Mouse (Mus musculus) right cerebral cortex, postnatal 36 days (tissue): ENCODE measurements at regions not wholly inside any gene's neighbourhood (a gene's known extent, or its start where the extent isn't known, plus 50 kb on each side); places are given as distances from the start of the nearest gene placed in this dataset.

Source experiments
- DNase-seq, 2 experiments: peaks; one replicate each; pipeline ENCODE4 v3.0.0; 2022; ENCODE audit warnings: low spot score in 2 of 2, mixed read lengths in 1 of 2

DNA sequence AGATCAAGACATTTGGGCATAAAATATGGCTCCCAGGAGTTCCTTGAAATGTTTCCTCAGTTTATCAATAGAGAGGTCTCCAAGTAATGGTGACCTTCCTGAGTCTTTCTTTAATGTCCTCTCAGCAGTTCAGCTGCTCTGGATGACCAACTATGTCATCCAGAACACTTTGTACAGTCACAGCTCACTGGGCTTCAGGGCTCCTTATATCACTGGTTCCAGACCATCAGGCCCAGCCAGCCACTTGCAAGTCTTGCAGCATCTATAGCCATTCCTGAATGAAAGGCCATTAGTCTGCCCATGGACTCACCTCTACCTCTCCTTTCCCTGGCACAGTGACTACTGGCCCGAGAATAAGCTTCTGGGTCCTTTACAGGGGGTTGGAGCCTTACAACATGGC, 437.8 kb upstream of the Meis1 start:
- DNase-seq, result no peak

DNA sequence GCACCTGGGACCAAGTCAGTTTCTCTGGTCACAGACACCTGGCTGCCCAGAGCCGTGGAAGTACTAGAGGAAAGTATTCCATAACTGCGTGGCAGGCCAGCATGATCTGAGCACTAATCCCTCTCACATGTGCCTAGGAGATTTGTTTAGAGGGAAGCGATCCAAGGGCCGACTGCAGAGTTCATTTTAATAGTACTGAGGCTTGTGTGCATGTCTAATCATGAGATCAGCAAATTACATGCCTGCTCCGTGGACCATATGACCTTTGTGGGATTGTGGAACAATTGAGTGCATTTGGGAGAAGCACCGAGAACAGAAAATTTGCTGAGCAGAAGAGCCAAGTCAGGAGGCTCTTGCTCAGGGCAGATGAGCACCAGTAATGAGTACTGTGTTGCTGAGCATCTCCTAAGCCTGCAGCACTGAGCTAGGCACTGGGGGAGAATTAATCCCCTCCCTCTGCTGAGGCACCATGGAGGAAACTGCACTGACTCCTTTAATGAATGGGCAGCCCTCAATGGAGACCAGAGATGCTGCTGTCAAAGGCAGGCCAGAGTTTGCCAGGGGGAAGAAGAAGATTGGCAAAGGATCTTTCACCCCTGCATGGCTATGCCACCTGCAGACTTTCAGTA, 445.1 kb upstream of the Meis1 start:
- DNase-seq, result no peak

DNA sequence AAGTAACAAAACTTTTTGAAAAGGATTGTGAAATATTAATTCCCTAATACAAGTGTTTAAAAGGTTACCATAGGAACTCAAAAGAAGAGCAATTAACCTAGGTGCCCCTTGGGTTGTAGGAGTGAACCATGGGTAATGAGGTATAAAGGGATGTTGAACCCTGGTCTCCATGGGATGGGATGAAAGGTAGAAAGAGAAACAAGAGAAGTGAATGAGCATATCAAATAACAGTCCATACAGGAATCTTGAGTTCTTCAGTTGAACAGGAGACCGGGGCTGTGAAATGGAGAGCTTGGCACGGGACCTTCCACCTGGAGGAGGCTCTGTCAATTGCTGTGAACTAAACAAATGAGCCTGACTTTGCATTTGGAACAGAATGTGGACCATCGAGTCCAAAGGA, 449.6 kb upstream of the Meis1 start:
- no peak for DNase-seq

DNA sequence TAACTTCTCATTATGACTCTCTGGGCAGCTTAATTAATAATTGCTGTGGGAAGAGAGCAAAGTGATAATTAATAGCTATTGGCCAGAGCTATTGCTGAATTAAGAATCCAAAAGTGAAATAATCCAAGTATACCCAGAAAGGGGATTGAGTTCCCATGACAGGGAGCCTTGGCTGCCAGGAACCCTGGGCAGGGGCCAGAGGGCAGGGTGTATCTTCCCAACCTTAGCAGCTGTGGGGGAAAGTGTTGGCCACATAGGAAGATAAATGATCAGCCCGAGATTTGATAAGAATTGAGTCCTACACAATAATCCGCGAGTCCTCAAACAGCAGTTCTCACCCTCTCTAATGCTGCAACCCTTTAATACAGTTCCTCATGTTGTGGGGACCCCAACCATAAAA, 450.0 kb upstream of the Meis1 start:
- DNase-seq, result no peak

GRCm38 (mm10) chr11:19470648-19471341, 452.0 kb upstream of the Meis1 start:
- no peak for DNase-seq

DNA sequence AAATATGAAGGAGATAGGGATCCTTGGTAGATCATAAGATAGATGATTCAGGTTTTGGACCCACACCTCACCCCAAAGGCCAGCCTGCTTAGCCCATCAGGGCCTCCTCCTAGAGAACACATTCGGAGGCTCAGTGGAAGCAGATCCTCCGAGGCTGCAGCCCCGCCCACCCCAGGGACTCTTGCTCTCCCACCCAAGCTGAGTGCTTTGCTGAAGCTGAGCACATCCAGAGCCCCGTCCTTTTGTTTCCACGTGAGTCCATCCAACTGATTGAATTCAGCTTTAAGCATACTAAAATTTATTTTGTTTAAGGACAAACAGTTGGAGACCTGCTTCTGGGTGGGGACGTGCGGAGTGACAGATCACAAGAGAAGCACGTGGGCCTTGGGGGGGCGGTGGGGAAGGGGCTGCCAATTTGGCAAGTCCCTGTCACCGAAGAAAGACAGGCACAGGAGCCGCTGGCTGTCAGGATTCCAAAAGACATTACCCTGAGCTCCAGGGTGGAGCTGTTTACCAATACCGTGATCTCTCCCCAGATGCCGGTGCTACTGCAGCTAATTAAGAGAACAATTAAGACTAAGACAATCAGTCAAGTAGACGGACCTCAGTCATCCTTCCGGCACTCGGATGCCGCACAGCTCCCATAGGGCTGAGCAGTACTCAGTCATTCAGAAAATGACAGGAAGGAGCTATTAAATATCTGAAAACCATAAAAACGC, 448.9 kb upstream of the Spred2 start:
- no peak for DNase-seq

DNA sequence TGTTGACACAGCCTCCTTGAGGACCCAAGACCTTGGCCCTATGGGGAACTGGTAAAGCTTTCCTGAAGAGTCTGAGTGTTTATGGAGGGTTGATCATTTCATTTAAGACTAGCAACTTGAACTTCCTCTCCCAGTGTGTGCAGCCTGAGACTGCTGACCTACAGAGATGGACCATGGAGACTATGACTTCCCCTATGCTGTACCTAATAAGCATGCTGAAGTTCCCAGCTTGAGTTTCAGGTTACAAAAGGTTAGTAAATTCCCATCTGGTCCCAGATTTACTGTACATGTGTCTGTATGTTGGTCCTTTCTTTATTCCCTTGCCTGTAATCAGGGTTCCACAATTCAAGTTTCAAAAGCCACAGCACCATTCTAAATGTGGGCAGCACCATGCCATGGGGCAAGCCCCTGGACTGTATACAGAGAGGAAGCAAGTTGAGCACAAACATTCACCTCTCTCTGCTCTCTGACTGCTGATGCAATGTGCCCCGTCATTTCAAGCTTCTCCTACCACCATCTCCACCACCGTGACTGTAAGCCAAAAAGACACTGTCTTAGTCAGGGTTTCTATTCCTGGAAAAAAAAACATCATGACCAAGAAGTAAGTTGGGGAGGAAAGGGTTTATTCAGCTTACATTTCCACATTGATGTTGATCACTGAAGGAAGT, 431.0 kb upstream of the Spred2 start:
- no peak for DNase-seq

GRCm38 (mm10) chr11:19521721-19522120, 402.5 kb upstream of the Spred2 start:
- DNase-seq, result no peak

GRCm38 (mm10) chr11:19523853-19524487, 400.2 kb upstream of the Spred2 start:
- DNase-seq, result peak in 1 of 2 experiments; percentile 9

GRCm38 (mm10) chr11:19529126-19529525, 395.0 kb upstream of the Spred2 start:
- DNase-seq, result no peak

DNA sequence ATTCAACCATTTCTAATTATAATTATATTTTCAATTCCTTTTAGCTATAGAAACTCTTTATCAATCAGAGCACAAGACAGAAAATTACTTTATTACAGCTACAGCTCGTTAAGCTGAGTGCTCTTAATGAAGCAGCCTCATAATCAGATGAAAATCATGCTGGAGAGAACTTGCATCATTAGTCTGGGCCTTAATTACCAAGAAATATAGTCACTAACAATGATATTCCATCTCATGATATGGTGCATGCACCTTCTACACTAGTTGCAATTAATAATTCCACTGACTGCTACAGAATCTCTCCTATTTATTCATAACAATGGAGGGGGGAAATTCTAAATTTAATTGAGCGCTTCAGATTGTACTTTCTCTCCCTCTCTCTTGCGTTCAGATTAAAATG, 393.5 kb upstream of the Spred2 start:
- DNase-seq, result no peak

DNA sequence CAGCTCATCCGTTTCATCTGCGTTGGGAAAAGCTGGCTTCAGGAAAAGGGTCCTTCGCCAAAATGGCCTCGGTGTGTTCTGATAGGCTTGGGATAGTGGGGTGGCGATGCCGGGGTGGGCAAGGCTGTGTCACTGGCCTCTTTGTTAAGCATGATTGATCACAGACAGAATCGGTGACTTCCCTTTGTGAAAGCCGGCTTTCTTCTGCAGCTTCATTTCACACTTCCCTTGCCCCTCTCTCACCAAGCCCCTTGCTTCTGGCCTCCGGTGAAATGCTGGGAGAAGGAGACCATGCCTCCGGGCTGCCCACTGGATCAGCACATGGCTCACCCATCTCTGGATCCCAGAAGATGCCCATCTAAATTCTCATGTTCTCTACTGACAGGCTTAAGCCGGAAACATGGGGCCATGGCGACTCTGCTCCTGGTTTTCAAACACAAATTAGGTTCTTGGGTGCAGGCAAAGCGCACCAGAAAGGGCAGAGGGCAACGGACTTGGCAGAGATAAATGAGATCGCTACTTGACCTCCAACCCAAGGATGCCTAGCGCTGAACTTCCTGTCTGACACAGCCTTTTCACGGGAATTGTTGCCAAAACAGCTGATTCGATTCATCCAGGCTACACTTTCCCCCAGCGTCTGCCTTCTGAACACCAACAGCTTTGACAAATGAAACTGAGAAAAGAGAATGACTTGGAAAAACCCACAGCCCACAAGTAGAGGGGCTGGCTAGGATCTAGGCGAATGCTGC, 392.7 kb upstream of the Spred2 start:
- no peak for DNase-seq

- DNase-seq, result no peak
These were observed 391.3 kb upstream of the Spred2 start for GRCm38 (mm10) chr11:19532867-19533266.

DNA sequence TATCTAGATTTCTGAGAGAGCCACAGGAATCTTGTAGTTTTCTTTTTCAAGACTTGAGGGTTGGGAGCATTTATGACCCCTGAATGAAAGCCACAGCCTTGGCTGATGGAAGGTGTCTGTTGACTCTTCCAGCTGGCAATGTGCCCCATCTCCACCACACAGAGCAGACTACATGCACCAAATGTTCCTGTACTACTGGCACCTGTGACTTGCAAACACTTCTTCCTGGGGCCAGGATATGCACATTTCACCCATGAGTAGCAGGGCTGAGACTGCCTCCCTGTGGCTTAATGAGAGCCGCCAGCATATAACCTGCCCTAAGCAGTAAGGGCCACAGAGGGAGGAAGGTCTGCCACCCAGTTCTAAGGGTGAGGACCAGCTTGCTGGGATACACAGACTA, 390.5 kb upstream of the Spred2 start:
- DNase-seq, result no peak

DNA sequence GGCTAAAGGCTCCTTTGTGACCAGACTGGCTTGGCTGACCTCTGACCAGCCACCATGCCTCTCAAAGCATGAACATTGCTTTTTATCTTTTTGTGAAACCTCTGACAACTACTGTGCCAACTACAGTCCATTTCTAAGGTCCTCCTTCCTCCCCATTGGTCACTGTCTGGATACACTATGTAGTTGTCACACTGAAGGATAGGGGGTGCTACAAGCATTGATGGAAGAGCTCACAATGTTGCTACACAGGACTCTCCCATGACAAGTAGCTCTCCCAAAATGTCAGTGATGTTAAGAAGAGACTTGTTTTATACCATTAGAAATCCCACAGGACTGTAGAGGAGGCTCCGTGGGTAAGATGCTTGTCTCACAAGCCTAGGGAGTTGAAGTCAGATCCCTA, 389.0 kb upstream of the Spred2 start:
- no peak for DNase-seq

- no peak for DNase-seq
These were observed 377.9 kb upstream of the Spred2 start for GRCm38 (mm10) chr11:19546226-19546625.

DNA sequence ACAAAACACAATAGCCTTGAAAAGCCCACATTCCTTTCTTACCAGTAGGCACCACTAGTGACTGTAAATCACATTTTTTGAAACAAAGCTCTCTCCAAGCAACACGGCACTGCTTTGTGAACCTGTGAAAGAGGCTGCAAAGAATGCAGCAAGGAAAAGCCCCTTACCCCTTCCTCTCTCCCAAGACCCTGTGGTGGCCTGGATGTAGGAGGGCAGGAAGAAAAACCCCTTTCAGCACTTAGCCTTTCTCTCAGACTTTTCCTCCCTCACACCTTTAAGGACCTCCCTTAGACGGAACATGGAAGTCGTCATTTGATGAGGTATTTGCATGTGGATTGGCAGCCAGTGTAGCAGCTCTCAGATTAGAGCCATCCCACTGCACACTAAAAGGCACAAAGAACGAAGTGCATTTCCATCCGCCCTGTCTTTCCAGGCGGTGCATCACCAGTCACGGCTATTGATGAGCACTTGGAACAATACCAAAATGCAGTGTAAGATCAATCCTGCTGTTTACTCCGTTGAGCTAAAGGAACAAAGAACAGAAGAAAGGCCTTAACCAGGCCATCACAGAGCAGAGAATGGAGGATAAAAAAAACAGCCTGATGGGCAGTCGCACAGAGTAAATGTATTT, 369.7 kb upstream of the Spred2 start:
- no peak for DNase-seq

DNA sequence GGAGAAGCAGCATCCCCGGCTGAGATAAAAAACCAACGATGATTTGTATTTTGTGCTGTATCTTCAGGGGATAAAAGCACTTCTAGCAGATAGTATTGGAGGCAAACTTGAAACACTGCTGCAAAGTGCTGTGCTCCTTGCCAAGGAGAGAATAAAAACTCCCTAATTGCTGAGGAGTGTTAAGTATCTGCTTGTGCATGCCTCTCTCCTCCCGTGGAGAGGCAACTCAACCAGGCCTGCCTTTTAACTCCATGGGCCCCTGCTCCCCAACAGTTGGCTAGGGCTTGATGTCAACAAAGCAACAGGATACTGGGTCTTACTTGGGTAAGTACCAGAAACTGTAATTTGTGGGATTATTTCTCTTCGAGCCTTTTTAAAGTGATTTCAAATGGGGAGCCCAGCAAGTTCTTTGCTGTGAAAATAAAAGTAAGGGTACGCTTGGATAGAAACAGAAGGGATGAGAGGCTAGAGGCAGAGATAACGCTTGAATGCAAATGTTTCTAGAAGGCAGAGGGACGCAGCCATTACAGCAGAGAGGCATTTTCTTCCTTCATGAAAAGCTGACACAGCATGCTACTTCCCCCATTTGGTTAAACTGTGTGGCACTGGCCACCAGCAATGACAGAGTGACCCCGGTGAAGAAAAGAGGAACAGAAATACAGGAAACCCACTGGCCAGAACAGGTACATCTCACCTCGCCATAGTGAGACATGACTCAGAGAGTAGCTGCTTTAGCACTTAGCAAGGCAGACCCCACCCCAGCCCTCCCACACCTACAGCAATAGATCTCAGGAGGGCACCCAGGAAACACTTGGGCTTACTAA, 369.0 kb upstream of the Spred2 start:
- DNase-seq, result no peak

DNA sequence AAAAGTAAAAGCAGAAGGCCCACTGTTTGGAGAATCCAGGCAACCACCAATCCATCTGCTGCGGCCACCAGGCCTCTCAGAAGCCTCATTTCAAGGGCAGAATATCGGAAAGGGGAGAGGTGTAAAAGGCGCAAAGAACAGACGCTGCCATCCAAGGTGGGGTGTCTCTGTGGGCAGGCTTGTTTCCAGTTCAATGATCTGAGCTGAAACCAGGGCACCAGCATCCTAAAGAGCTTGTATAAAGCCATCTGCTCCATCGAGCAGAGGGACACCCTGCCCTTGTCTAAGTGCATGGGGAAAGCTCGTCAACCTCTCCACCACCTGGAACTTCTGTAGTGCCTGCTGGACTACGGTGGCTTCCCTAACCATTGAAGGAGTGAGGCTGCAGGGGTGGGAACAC, 363.7 kb upstream of the Spred2 start:
- DNase-seq, result no peak

GRCm38 (mm10) chr11:19562668-19563067, 361.5 kb upstream of the Spred2 start:
- DNase-seq, result no peak
